Mouse (Mus musculus): ENCODE measurements around the gene Vmn1r80. TPM values are rescaled to one million over a fixed set of nuclear protein-coding genes. Genes with fewer than 3 reads are reported as not detected.
"Not testable (repeated sequence)": the region's sequence is repeated elsewhere in the genome, so short reads cannot be mapped to it uniquely, and the experiment has no call there.

Vmn1r80 gene
- total RNA-seq (2014; fragmentation: Nextera tagmentation) (not detected in 2 replicates), total RNA-seq (2017) (not detected in 2 replicates)

DNA sequence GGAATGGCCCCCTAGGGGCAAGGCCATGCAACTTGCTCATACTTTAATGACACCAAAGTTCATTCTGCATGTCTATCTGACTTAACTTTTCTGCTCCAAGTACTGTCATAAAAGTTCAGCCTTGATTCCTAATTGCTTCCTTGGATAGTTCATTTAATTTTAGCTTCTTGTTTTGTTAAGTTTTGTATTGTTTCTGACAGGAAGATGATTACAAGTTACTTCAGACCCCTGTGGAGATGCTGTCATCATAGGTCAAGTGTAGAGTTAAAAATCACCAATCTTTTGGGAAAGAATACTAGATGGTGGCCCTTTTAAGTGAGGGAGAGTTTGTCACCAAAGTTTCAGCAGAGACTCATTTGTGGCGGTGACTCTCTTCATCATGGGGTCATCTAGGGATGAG, at the start of gene Vmn1r80:
TSS of gene Vmn1r80 (plus strand) at position 301 of the 400 bp plus-strand sequence.
- no peak for ATAC-seq (replicated peaks; ENCODE audit: poor library complexity, severe bottlenecking)

DNA sequence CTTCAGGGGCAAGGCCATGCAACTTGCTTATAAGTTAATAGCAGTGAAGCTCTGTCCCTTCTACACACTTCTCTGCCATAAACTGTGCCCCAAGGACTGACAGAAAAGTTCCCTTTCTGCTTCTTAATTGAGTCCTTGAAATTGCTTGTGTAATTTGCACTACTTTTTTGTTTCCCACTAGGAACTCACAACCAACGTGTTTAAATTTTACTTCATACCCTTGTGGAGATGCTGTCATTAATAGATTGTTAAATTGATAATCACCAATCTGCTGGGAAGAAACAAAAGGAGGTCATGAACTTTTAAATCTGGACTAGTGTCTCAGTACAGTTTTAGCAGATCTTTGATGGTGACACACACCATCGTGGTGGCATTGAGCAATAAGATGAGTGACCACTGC, 39.1 kb upstream of the Vmn1r80 start, which contains the start of gene Vmn1r78:
TSS of gene Vmn1r78 (plus strand) at position 301 of the 400 bp plus-strand sequence.
- ATAC-seq (replicated peaks; ENCODE audit: poor library complexity, severe bottlenecking) = no peak

DNA sequence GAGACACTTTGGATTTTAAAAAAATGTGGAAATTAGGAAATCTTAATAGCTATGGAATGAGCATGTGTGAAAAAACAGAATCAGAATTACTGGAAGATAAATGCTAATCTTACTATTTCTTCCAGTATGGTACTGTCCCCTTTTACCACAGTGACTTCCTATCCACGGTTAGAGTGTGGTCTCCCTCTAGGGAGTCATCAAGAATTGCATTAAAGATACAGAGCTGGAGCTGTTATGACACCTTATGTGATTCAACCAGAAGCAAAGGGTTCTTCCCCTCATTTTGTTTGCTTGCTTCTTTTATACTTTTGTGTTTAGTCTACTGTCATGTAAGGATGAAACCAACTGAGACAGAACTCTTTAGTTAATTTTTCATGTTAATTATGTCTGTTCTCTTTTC, 32.6 kb upstream of the Vmn1r80 start:
- not testable (repeated sequence) for ATAC-seq (replicated peaks; ENCODE audit: poor library complexity, severe bottlenecking)

DNA sequence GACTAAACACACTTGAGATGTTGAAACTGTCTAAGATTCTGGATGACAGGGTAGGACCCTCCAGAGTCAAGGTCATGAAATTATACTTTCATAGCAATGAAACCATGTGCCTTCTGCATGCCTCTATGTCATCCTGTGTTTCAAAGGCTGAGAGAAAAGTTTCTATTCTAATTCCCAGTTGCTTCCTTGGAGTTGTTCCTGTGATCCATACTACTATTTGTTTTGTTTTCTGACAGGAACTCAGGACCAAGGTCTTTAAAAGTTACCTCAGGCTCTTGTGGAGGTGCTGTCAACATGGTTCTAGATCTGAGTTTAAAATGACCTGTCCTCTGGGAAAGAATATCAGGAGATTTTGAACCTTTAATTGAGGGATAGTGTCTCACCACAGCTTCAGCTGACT, 18.1 kb upstream of the Vmn1r80 start, which contains the start of gene Vmn1r79:
TSS of gene Vmn1r79 (plus strand) at position 301 of the 400 bp plus-strand sequence.
- ATAC-seq (replicated peaks; ENCODE audit: poor library complexity, severe bottlenecking) = not testable (repeated sequence)

DNA sequence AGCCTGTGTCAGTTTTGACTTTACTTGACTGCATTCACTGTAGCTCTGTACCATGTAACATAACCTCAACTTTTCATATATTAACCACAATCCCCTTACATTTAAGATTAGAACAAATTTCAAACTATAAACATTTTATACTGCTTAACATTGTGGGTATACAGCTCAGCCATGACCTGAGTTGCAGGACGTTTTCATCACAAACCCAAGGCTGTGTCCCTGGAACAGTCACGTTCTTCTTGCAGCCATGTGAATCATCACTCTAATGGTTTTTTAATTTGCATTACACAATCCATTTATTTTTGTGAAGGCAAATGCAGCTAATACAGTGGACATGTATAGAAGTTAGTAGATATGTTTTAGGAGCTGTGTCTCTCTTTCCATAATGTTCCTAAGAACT, 16.2 kb upstream of the Vmn1r80 start:
- not testable (repeated sequence) for ATAC-seq (replicated peaks; ENCODE audit: poor library complexity, severe bottlenecking)

DNA sequence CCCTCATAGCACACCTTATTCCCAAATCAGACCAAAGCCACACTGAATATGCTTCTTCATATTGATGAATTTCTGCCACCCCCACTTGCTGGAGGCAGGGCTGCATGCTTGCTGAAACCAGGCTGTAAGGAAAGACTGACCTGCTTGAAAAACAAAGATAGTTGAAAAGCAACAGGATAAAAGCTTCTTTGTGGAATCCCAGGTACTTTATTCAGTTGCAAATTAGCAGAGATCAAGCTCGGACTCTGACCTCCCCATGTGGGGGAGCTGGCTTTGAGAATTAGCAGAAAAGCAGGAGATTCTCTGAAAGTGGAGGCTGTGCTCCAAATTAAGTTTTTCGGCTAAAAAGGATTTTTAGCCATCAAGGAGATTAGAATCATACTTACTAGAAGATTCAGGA, 15.1 kb downstream of the Vmn1r80 start:
- ATAC-seq (replicated peaks; ENCODE audit: poor library complexity, severe bottlenecking) = no peak

Other genes starting within 250 kb of the Vmn1r80 start
- gene Vmn1r77, start 152.5 kb upstream of the Vmn1r80 start, total RNA-seq (2014; fragmentation: Nextera tagmentation) = not detected in 2 replicates
- gene Vmn1r77, start 152.5 kb upstream of the Vmn1r80 start, total RNA-seq (2017) = not detected in 2 replicates
- not detected in 2 replicates for gene Vmn1r78, start 39.0 kb upstream of the Vmn1r80 start, total RNA-seq (2014; fragmentation: Nextera tagmentation)
- not detected in 2 replicates for gene Vmn1r78, start 39.0 kb upstream of the Vmn1r80 start, total RNA-seq (2017)
- not detected in 2 replicates for gene Vmn1r79, start 18.0 kb upstream of the Vmn1r80 start, total RNA-seq (2014; fragmentation: Nextera tagmentation)
- not detected in 2 replicates for gene Vmn1r79, start 18.0 kb upstream of the Vmn1r80 start, total RNA-seq (2017)
- gene Vmn1r81, start 79.0 kb downstream of the Vmn1r80 start, total RNA-seq (2014; fragmentation: Nextera tagmentation) = 0.02 TPM in 1 of 2 replicates, not detected in the other
- gene Vmn1r81, start 79.0 kb downstream of the Vmn1r80 start, total RNA-seq (2017) = not detected in 2 replicates
- not detected in 2 replicates for gene Vmn1r82, start 111.1 kb downstream of the Vmn1r80 start, total RNA-seq (2014; fragmentation: Nextera tagmentation)
- not detected in 2 replicates for gene Vmn1r82, start 111.1 kb downstream of the Vmn1r80 start, total RNA-seq (2017)
- not detected in 2 replicates for gene Vmn1r83, start 140.2 kb downstream of the Vmn1r80 start, total RNA-seq (2014; fragmentation: Nextera tagmentation)
- gene Vmn1r83, start 140.2 kb downstream of the Vmn1r80 start, total RNA-seq (2017) = not detected in 2 replicates
- not detected in 2 replicates for gene Vmn1r84, start 180.0 kb downstream of the Vmn1r80 start, total RNA-seq (2014; fragmentation: Nextera tagmentation)
- gene Vmn1r84, start 180.0 kb downstream of the Vmn1r80 start, total RNA-seq (2017) = not detected in 2 replicates
- 1.2 TPM in 1 of 2 replicates, not detected in the other for gene Zfp551, start 233.5 kb downstream of the Vmn1r80 start, total RNA-seq (2014; fragmentation: Nextera tagmentation)
- 0.93 and 1.7 TPM in 2 replicates for gene Zfp551, start 233.5 kb downstream of the Vmn1r80 start, total RNA-seq (2017)

Data from granulocyte monocyte progenitor cell, adult 5-6 weeks (primary cell).